Mouse (Mus musculus) effector memory CD4-positive, alpha-beta T cell, adult 5 months (primary cell): ENCODE results near the gene Dtx2. TPM values are rescaled to one million over a fixed set of nuclear protein-coding genes. Genes with fewer than 3 reads are reported as not detected.

Experiments used
- polyA plus RNA-seq: library from polyadenylated mRNA; unstranded; fragments of 100-300 nt; shearing (Covaris generic); gene quantifications from one replicate; pipeline ENCODE4 v1.2.1, GENCODE M21; 2017

Dtx2 gene
- polyA plus RNA-seq = 23.4 TPM

GRCm38 (mm10) chr5:135994725-135995687 is at the start of gene Dtx2:
Gene Dtx2, plus strand, starts transcription at chr5:135994800.

GRCm38 (mm10) chr5:135974365-135974764 is 20.2 kb upstream of the Dtx2 start, which contains the start of gene Ssc4d:
Gene Ssc4d, minus strand, starts transcription at chr5:135974531.

GRCm38 (mm10) chr5:135979904-135980303 is 14.7 kb upstream of the Dtx2 start, which contains the start of gene Zp3:
Gene Zp3, plus strand, starts transcription at chr5:135980099.

GRCm38 (mm10) chr5:136038258-136039214 is 43.9 kb downstream of the Dtx2 start, which contains the start of gene Upk3b:
Gene Upk3b, plus strand, starts transcription at chr5:136038496.

GRCm38 (mm10) chr5:136054301-136055077 is 59.9 kb downstream of the Dtx2 start, which contains the start of gene Upk3bl:
Gene Upk3bl, plus strand, starts transcription at chr5:136054492.

Other genes starting within 250 kb of the Dtx2 start
- gene Styxl1, start 216.4 kb upstream of the Dtx2 start, polyA plus RNA-seq = not detected
- gene Mdh2, start 216.3 kb upstream of the Dtx2 start, polyA plus RNA-seq = 366 TPM
- gene Srrm3, start 187.9 kb upstream of the Dtx2 start, polyA plus RNA-seq = not detected
- 6.1 TPM for gene Hspb1, start 106.9 kb upstream of the Dtx2 start, polyA plus RNA-seq
- gene Ywhag, start 60.2 kb upstream of the Dtx2 start, polyA plus RNA-seq = 63.7 TPM
- not detected for gene Ssc4d, start 20.3 kb upstream of the Dtx2 start, polyA plus RNA-seq
- not detected for gene Zp3, start 14.7 kb upstream of the Dtx2 start, polyA plus RNA-seq
- gene Upk3b, start 43.7 kb downstream of the Dtx2 start, polyA plus RNA-seq = not detected
- not detected for gene Upk3bl, start 59.7 kb downstream of the Dtx2 start, polyA plus RNA-seq
- 3.3 TPM for gene Rasa4, start 89.1 kb downstream of the Dtx2 start, polyA plus RNA-seq
- gene Polr2j, start 121.8 kb downstream of the Dtx2 start, polyA plus RNA-seq = 55.2 TPM
- gene Lrwd1, start 141.3 kb downstream of the Dtx2 start, polyA plus RNA-seq = 31.2 TPM
- 37.6 TPM for gene Alkbh4, start 141.3 kb downstream of the Dtx2 start, polyA plus RNA-seq
- 86.2 TPM for gene Orai2, start 175.9 kb downstream of the Dtx2 start, polyA plus RNA-seq
- gene Prkrip1, start 204.2 kb downstream of the Dtx2 start, polyA plus RNA-seq = 28.9 TPM